ENCODE assay signal across 8 mouse cellular contexts in the genomic region with DNA sequence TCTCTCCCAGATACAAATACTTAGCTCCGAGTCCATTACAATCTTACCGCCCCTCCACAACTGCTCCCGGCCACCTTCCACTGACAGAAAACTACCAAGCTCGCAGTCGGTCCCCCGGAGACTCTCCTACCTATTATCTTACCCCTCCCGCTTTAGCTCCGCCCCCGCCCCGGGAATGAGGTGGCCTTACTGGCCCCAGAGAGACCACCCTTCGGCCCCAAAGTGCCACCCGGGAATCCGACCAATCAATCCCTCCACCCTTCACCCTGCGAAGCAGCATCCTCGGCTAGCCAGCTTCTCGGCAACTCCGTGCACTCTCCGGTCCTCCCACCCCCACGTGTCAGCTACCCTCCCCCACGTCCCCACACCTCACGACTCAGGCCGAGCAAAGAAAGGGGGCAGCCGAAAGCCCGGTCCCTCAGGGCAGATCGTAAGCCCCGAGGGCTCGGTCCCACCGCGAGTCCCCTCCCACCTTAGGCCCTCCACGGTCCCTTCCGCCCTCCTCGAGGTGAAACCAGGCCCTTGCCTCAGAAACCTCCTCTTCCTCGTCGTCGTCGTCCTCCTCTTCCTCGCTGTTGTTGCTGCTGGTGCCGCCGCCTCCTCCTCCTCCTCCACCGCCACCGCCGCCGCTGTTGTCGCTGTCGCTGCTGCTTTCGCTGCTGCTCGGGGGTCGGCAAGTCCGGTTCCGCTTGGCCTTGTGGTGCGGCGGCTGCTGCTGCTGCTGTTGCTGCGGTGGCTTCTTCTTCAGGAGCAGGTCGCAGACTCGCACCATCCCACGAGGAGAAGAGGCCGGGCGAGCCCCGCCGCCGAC. TPM values are rescaled to one million over a fixed set of nuclear protein-coding genes. Genes with fewer than 3 reads are reported as not detected.
A peak's percentile ranks its signal among the peaks of the same experiment; 100 is the strongest.
DNase-seq lines count a peak whose midpoint lies in the region; ATAC-seq lines count a peak whose summit lies in the region.

No protein-coding gene starts in this region.

- peak; percentile 11 for ATAC-seq in hindbrain, embryonic 14.5 days (ENCODE audit: low FRiP score)

- DNase-seq in T-cell, adult 2 months (ENCODE audit: low spot score), result peak; percentile 54
- peak; percentile 64 to 68 for DNase-seq in cerebellum, postnatal 10 days
- DNase-seq in frontal cortex, postnatal 10 days (ENCODE audit: low spot score in 2 of 2), result peak; percentile 42 to 58
- DNase-seq in hindbrain, embryonic 14.5 days (ENCODE audit: low spot score), result peak; percentile 51
- peak; percentile 34 to 45 for DNase-seq in left cerebral cortex, adult 18-20 months (ENCODE audit: low spot score in 2 of 2)
- peak; percentile 52 for DNase-seq in lung, postnatal 4 days
- DNase-seq in retina, postnatal 1 day, result peak; percentile 66
- DNase-seq in urinary bladder, postnatal 14 days (ENCODE audit: low spot score), result peak; percentile 44

- peak overlapping the region; percentile 64 for H3K4me3 ChIP-seq in hindbrain, embryonic 14.5 days (replicated peaks; ENCODE audit: low read length)

- H3K4me2 ChIP-seq in hindbrain, embryonic 14.5 days (replicated peaks), result peak overlapping the region; percentile 83

- H3K9me3 ChIP-seq in hindbrain, embryonic 14.5 days (ENCODE audit: control insufficient read depth, low read length), result no peaks in the 10 kb centered on the region

- H3K36me3 ChIP-seq in hindbrain, embryonic 14.5 days (replicated peaks; ENCODE audit: control insufficient read depth, insufficient read depth), result no peaks in the 10 kb centered on the region

- H3K27me3 ChIP-seq in hindbrain, embryonic 14.5 days (ENCODE audit: control insufficient read depth, insufficient read depth, low read length), result no peaks in the 10 kb centered on the region

- WGBS in hindbrain, embryonic 14.5 days, result under 1% methylated on average over 60 of the region's 61 CpGs

- H3K27ac ChIP-seq in hindbrain, embryonic 14.5 days, result peak overlapping the region; percentile 99

- peak overlapping the region; percentile 90 for H3K9ac ChIP-seq in hindbrain, embryonic 14.5 days

- peaks cover 15% of the 10 kb centered on the region for H3K4me1 ChIP-seq in hindbrain, embryonic 14.5 days (replicated peaks; ENCODE audit: control insufficient read depth, insufficient read depth, low read length)

RNA-seq across cellular contexts. Expression of a gene that starts 1.0 kb away (rescaled TPM):
- polyA plus RNA-seq in hindbrain, embryonic 14.5 days (2014; fragmentation: Nextera tagmentation; extraction: Ambion mirVana), result 34.8 and 37.9 TPM in 2 replicates
- total RNA-seq in left cerebral cortex, adult 18-20 months (2021), result 100 to 1,000 TPM; 111 to 117 TPM

RNA-seq across cellular contexts. Expression of a gene that starts 1.7 kb away (rescaled TPM):
- polyA plus RNA-seq in hindbrain, embryonic 14.5 days (2014; fragmentation: Nextera tagmentation; extraction: Ambion mirVana), result 3.9 and 4.9 TPM in 2 replicates
- total RNA-seq in left cerebral cortex, adult 18-20 months (2021), result 1 to 10 TPM; 1.7 to 1.8 TPM

Comparison
In these comparisons a context has a peak if more than half of its experiments do, and no peak if none do; other contexts are left out.
1. Peak in every context shown above with its lines: DNase-seq, ATAC-seq, H3K4me3 ChIP-seq and H3K27ac ChIP-seq.